Mouse (Mus musculus) hindbrain, embryonic 15.5 days (tissue): Measurements from ENCODE around the gene BC017158. TPM values are rescaled to one million over a fixed set of nuclear protein-coding genes. Genes with fewer than 3 reads are reported as not detected.

Experiments
- ATAC-seq: fragments of 200-750 bp; cut with Nextera tagmentation; 2 replicates; pipeline ENCODE4 v1.8.0; 2017; ENCODE audit warnings: low read depth, moderate number of reproducible peaks, moderate TSS enrichment; ENCODE audit not compliant: low FRiP score
- H3K27ac ChIP-seq: fragments of 300-500 bp; sonication (generic); replicated peaks from 2 replicates; pipeline ENCODE4 v1.5.1; 2015; ENCODE audit warnings: mild to moderate bottlenecking, inconsistent platforms
- H3K27me3 ChIP-seq: fragments of 300-500 bp; sonication (generic); 2 replicates; pipeline ENCODE4 v1.6.1; 2015; ENCODE audit warnings: control low read depth, inconsistent platforms
- H3K36me3 ChIP-seq: fragments of 300-500 bp; sonication (generic); 2 replicates; pipeline ENCODE4 v1.6.1; 2015; ENCODE audit warnings: control low read depth, inconsistent platforms
- H3K4me1 ChIP-seq: fragments of 300-500 bp; sonication (generic); replicated peaks from 2 replicates; pipeline ENCODE4 v1.6.1; 2015; ENCODE audit warnings: control low read depth, inconsistent platforms
- H3K4me2 ChIP-seq: fragments of 300-500 bp; sonication (generic); 2 replicates; pipeline ENCODE4 v1.6.1; 2015; ENCODE audit warnings: moderate library complexity, mild to moderate bottlenecking, inconsistent platforms
- H3K4me3 ChIP-seq: fragments of 300-500 bp; sonication (generic); 2 replicates; pipeline ENCODE4 v1.5.1; 2015; ENCODE audit warnings: mild to moderate bottlenecking, inconsistent platforms
- H3K9ac ChIP-seq: fragments of 300-500 bp; sonication (generic); 2 replicates; pipeline ENCODE4 v1.6.1; 2015; ENCODE audit warnings: inconsistent platforms
- H3K9me3 ChIP-seq: fragments of 300-500 bp; sonication (generic); 2 replicates; pipeline ENCODE4 v1.6.1; 2016; ENCODE audit warnings: control low read depth, inconsistent platforms
- WGBS: fragments of 180-500 bp; shearing (Covaris S2); methylation state at CpG from one replicate; pipeline ENCODE4 v1.1.7; 2015; 5-methylcytosine and 5-hydroxymethylcytosine counted together
- microRNA-seq: library from miRNA; unstranded; fragments of <30 nt; microRNA quantifications from one replicate; pipeline ENCODE4, GENCODE M21; 2016
- polyA plus RNA-seq: library from polyadenylated mRNA; unstranded; fragments of >200 nt; fragmentation: Nextera tagmentation; extraction: Ambion mirVana; gene quantifications from 2 replicates; pipeline ENCODE4 v1.2.1, GENCODE M21; 2015

The BC017158 gene
- polyA plus RNA-seq, 1 experiment from 2014 or later: 27.6 TPM

- peaks cover 12% of the 10 kb centered on the region; the same call in 1 of the 2 replicates for H3K36me3 ChIP-seq
- WGBS: 20% methylated on average over 4 of the region's 4 CpGs
- no peak for ATAC-seq
- no peaks in the 10 kb centered on the region for H3K9me3 ChIP-seq
- H3K9ac ChIP-seq: no peak overlapping the region
- H3K4me3 ChIP-seq: peak overlapping the region; percentile 72
- H3K4me2 ChIP-seq: peak overlapping the region; percentile 83
- no peaks in the 10 kb centered on the region for H3K27me3 ChIP-seq
- peaks cover 23% of the 10 kb centered on the region for H3K4me1 ChIP-seq
- H3K27ac ChIP-seq: no peak overlapping the region
These were observed 59.0 kb downstream of the BC017158 start for GRCm38 (mm10) chr7:128238991-128239390.

DNA sequence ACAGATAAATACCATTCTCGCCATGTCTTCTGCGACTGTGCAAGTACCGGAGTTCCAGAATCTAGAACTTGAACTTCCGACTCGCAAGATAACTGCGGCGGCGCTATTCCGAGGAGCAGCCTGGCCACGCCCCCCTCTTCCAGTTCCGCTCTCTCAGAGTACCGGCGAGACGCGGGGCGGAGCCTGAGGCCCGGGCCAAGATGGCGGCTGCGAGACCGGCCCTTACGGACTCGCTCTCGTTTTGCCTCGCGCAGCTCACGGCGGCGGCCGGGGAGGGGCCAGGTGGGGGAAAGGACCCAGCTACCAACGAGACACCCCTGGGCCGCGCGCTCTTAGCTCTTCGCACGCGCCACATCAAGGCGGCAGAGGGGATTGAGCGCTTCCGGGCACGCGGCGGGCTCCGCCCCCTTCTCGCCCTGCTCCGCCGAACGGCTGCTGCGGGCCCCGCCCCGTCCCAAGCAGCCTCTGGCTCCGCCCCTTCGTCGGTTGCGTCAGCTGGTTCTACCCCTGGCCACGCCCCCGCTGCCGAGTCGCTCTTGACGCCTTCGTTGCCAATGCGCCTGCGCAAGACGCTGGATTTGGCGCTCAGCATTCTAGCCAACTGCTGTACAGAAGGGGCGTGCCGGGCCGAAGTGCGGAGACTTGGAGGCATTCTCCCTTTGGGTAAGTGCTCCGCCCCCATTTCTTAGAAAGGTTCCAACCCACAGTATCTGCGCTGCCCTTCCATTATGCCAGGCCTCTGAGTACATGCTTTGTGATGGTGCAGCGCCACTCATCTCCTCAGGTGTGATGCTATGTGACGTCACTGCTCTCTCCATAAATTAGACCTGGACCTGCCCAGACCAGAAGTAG is 59.8 kb downstream of the BC017158 start, which contains the start of gene 9130023H24Rik:
Gene 9130023H24Rik (minus strand): TSS at position 105 of the 852 bp plus-strand sequence.
- Histone ChIP-seq H3K36me3 (peaks cover 12% of the 10 kb centered on the region; the same call in 1 of the 2 replicates), H3K27ac (peak within 1 kb of the TSS; percentile 99), H3K27me3 (no peaks in the 10 kb centered on the region), H3K9ac (peak within 1 kb of the TSS; percentile 67), H3K4me2 (peak within 1 kb of the TSS; percentile 83), H3K9me3 (no peaks in the 10 kb centered on the region), H3K4me1 (peaks cover 23% of the 10 kb centered on the region), H3K4me3 (peak within 1 kb of the TSS; percentile 72)
- WGBS: under 1% methylated on average over 71 of the region's 72 CpGs
- peak; percentile 92 for ATAC-seq

DNA sequence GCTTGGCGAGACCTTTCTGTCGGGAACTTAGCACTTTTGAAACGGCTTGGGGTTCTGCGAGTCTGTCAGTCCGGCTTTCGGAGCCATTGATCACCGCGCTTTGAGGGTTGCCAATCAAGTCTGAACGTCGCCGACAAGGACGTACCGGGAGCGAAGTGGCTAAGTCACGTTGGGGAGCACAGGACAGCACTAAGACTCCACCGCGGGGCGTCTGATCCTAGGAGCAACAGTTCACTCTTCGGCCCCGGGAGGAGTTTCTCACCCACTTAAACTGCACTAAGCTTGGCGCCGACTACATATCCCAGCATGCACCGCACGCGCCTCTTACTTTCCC is 60.4 kb downstream of the BC017158 start:
- Histone ChIP-seq H3K9me3 (no peaks in the 10 kb centered on the region), H3K36me3 (peaks cover 11% of the 10 kb centered on the region; the same call in 1 of the 2 replicates), H3K9ac (peak overlapping the region; percentile 46), H3K4me3 (peak overlapping the region; percentile 72), H3K4me2 (peak overlapping the region; percentile 83), H3K27me3 (no peaks in the 10 kb centered on the region), H3K4me1 (peaks cover 23% of the 10 kb centered on the region), H3K27ac (peak overlapping the region; percentile 99)
- ATAC-seq: no peak
- WGBS: under 1% methylated on average over 25 of the region's 25 CpGs

- WGBS: 26% methylated on average over 37 of the region's 37 CpGs
- no peak for ATAC-seq
These were observed 60.9 kb downstream of the BC017158 start, which contains the start of gene Armc5 for GRCm38 (mm10) chr7:128236856-128237592. TSS of gene Armc5 (plus strand) at chr7:128237342.

DNA sequence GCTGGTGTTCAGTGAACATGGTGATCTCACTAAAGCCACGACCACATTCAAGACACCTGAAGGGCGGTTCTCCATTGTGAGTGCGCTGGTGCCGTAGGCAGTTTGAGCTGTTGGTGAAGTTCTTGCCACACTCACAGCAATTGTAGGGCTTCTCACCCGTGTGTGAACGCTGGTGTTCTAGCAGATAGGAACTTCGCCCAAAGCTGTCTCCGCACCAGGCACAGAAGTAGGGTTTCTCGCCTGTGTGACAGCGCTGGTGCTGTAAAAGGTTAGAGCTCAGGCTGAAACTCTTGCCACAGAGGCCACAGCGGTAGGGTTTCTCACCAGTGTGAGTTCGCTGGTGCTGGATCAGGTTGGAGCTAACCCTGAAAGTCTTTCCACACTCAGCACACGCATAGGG is 61.5 kb downstream of the BC017158 start:
- H3K4me1 ChIP-seq: peaks cover 23% of the 10 kb centered on the region
- H3K27ac ChIP-seq: peak overlapping the region; percentile 99; the same call in 1 of the 2 replicates
- peaks cover 8% of the 10 kb centered on the region; the same call in 1 of the 2 replicates for H3K36me3 ChIP-seq
- H3K27me3 ChIP-seq: no peaks in the 10 kb centered on the region
- no peak overlapping the region for H3K9ac ChIP-seq
- peak overlapping the region; percentile 83; the same call in 1 of the 2 replicates for H3K4me2 ChIP-seq
- no peak for ATAC-seq
- 94% methylated on average over 13 of the region's 13 CpGs for WGBS
- H3K9me3 ChIP-seq: no peaks in the 10 kb centered on the region
- peak overlapping the region; percentile 72 for H3K4me3 ChIP-seq

More at GRCm38 (mm10) chr7:128236856-128237592, 60.9 kb downstream of the BC017158 start, which contains the start of gene Armc5:
- H3K9ac ChIP-seq: peak within 1 kb of the TSS; percentile 67
- H3K4me2 ChIP-seq: peak within 1 kb of the TSS; percentile 83
- H3K27me3 ChIP-seq: no peaks in the 10 kb centered on the region
- H3K27ac ChIP-seq: peak within 1 kb of the TSS; percentile 99
- H3K9me3 ChIP-seq: no peaks in the 10 kb centered on the region
- peaks cover 8% of the 10 kb centered on the region; the same call in 1 of the 2 replicates for H3K36me3 ChIP-seq
- peaks cover 23% of the 10 kb centered on the region for H3K4me1 ChIP-seq
- H3K4me3 ChIP-seq: peak within 1 kb of the TSS; percentile 72

GRCm38 (mm10) chr7:128235481-128235880 is 62.5 kb downstream of the BC017158 start:
- Histone ChIP-seq H3K4me2 (no peak overlapping the region), H3K9ac (no peak overlapping the region), H3K27me3 (no peaks in the 10 kb centered on the region), H3K9me3 (no peaks in the 10 kb centered on the region), H3K4me1 (peaks cover 23% of the 10 kb centered on the region), H3K27ac (no peak overlapping the region), H3K36me3 (peaks cover 5% of the 10 kb centered on the region; the same call in 1 of the 2 replicates), H3K4me3 (no peak overlapping the region)
- WGBS: 88% methylated on average over 1 of the region's 1 CpGs
- no peak for ATAC-seq

- Histone ChIP-seq H3K27ac (no peak overlapping the region), H3K36me3 (no peaks in the 10 kb centered on the region), H3K9ac (no peak overlapping the region), H3K4me3 (no peak overlapping the region), H3K4me2 (no peak overlapping the region), H3K9me3 (no peaks in the 10 kb centered on the region), H3K4me1 (peaks cover 21% of the 10 kb centered on the region), H3K27me3 (no peaks in the 10 kb centered on the region)
- WGBS: 85% methylated on average over 2 of the region's 2 CpGs
- ATAC-seq: no peak
These were observed 63.2 kb downstream of the BC017158 start for GRCm38 (mm10) chr7:128234796-128235195.

GRCm38 (mm10) chr7:128231741-128232140 is 66.2 kb downstream of the BC017158 start:
- ATAC-seq: no peak
- H3K9me3 ChIP-seq: no peaks in the 10 kb centered on the region
- no peak overlapping the region for H3K4me3 ChIP-seq
- H3K4me2 ChIP-seq: no peak overlapping the region
- no peaks in the 10 kb centered on the region for H3K27me3 ChIP-seq
- H3K27ac ChIP-seq: no peak overlapping the region
- no peaks in the 10 kb centered on the region for H3K36me3 ChIP-seq
- peaks cover 5% of the 10 kb centered on the region for H3K4me1 ChIP-seq
- WGBS: 44% methylated on average over 8 of the region's 8 CpGs
- H3K9ac ChIP-seq: no peak overlapping the region

Small RNAs within 50 kb of the gene (microRNA-seq; reads per million reads assigned to microRNA genes)
- 0.65 reads per million for gene Mir3103

Other genes with a start within 250 kb of the BC017158 start
- gene Itgam, start 235.5 kb downstream of the BC017158 start, polyA plus RNA-seq: 1.1 and 1.2 TPM in 2 replicates
- gene Gm49368, start 235.5 kb downstream of the BC017158 start, polyA plus RNA-seq: not detected in 2 replicates
- gene Itgax, start 168.6 kb downstream of the BC017158 start, polyA plus RNA-seq: 0.18 TPM in 1 of 2 replicates, not detected in the other
- gene Itgad, start 143.8 kb downstream of the BC017158 start, polyA plus RNA-seq: not detected in 2 replicates
- gene Cox6a2, start 91.8 kb downstream of the BC017158 start, polyA plus RNA-seq: 0.31 and 0.50 TPM in 2 replicates
- 14.2 and 14.7 TPM in 2 replicates for gene Armc5, start 60.8 kb downstream of the BC017158 start, polyA plus RNA-seq
- 7.4 and 8.0 TPM in 2 replicates for gene 9130023H24Rik, start 60.1 kb downstream of the BC017158 start, polyA plus RNA-seq
- gene Tgfb1i1, start 51.4 kb downstream of the BC017158 start, polyA plus RNA-seq: 27.8 and 28.2 TPM in 2 replicates
- 0.29 TPM in 1 of 2 replicates, not detected in the other for gene Slc5a2, start 32.5 kb downstream of the BC017158 start, polyA plus RNA-seq
- 58.9 and 59.3 TPM in 2 replicates for gene Rgs10, start 120.6 kb upstream of the BC017158 start, polyA plus RNA-seq
- 23.2 and 25.3 TPM in 2 replicates for gene Tial1, start 163.5 kb upstream of the BC017158 start, polyA plus RNA-seq
- gene Bag3, start 225.4 kb upstream of the BC017158 start, polyA plus RNA-seq: 2.6 and 3.9 TPM in 2 replicates